Comparison of ENCODE assay signal across 8 mouse cellular contexts in genomic region chr6:84106082-84106481, GRCm38 (mm10).
DNase-seq lines count a peak whose midpoint lies in the region; ATAC-seq lines count a peak whose summit lies in the region.

No protein-coding gene starts in this region.

- H3K4me3 ChIP-seq in kidney, embryonic 15.5 days (replicated peaks) = peak overlapping the region; percentile 34
- peak overlapping the region; percentile 37 for H3K4me3 ChIP-seq in embryonic facial prominence, embryonic 13.5 days
- H3K4me3 ChIP-seq in hindbrain, embryonic 14.5 days (replicated peaks; ENCODE audit: low read length) = peak overlapping the region; percentile 37
- peak overlapping the region; percentile 38 for H3K4me3 ChIP-seq in midbrain, embryonic 14.5 days (replicated peaks; ENCODE audit: low read depth, low read length)

- peak overlapping the region; percentile 67 for H3K4me2 ChIP-seq in kidney, embryonic 15.5 days
- H3K4me2 ChIP-seq in embryonic facial prominence, embryonic 13.5 days = peak overlapping the region; percentile 67
- H3K4me2 ChIP-seq in hindbrain, embryonic 14.5 days (replicated peaks) = peak overlapping the region; percentile 73
- H3K4me2 ChIP-seq in midbrain, embryonic 14.5 days (ENCODE audit: low read length) = peak overlapping the region; percentile 73

- no peak for ATAC-seq in kidney, embryonic 15.5 days (replicated peaks; ENCODE audit: low FRiP score)
- no peak for ATAC-seq in embryonic facial prominence, embryonic 13.5 days (ENCODE audit: insufficient number of reproducible peaks, insufficient read depth, low FRiP score, low TSS enrichment, low read depth)
- ATAC-seq in hindbrain, embryonic 14.5 days (ENCODE audit: low FRiP score) = no peak
- no peak for ATAC-seq in midbrain, embryonic 14.5 days (ENCODE audit: low FRiP score, low TSS enrichment)

- H3K36me3 ChIP-seq in kidney, embryonic 15.5 days = no peaks in the 10 kb centered on the region
- H3K36me3 ChIP-seq in embryonic facial prominence, embryonic 13.5 days = no peaks in the 10 kb centered on the region
- H3K36me3 ChIP-seq in hindbrain, embryonic 14.5 days (replicated peaks; ENCODE audit: control insufficient read depth, insufficient read depth) = no peaks in the 10 kb centered on the region
- no peaks in the 10 kb centered on the region for H3K36me3 ChIP-seq in midbrain, embryonic 14.5 days (ENCODE audit: control insufficient read depth, insufficient read depth, low read length)

- H3K27ac ChIP-seq in kidney, embryonic 15.5 days = no peak overlapping the region
- peak overlapping the region; percentile 89 for H3K27ac ChIP-seq in embryonic facial prominence, embryonic 13.5 days
- peak overlapping the region; percentile 72 for H3K27ac ChIP-seq in hindbrain, embryonic 14.5 days
- peak overlapping the region; percentile 60; the same call in 1 of the 2 replicates for H3K27ac ChIP-seq in midbrain, embryonic 14.5 days (replicated peaks; ENCODE audit: low read depth, low read length)

- H3K27me3 ChIP-seq in kidney, embryonic 15.5 days = peaks cover 83% of the 10 kb centered on the region
- peaks cover 12% of the 10 kb centered on the region; the same call in 1 of the 2 replicates for H3K27me3 ChIP-seq in embryonic facial prominence, embryonic 13.5 days
- 0 out of 2 replicates have a peak, but pooled peaks cover 3% of the 10 kb centered on the region for H3K27me3 ChIP-seq in hindbrain, embryonic 14.5 days (ENCODE audit: control insufficient read depth, insufficient read depth, low read length)
- no peaks in the 10 kb centered on the region; the same call in 1 of the 2 replicates for H3K27me3 ChIP-seq in midbrain, embryonic 14.5 days (ENCODE audit: control insufficient read depth, insufficient read depth, low read length)

- no peak for DNase-seq in kidney, adult 18-20 months
- DNase-seq in hindbrain, embryonic 14.5 days (ENCODE audit: low spot score) = no peak
- DNase-seq in midbrain, embryonic 14.5 days = no peak
- no peak for DNase-seq in cerebellum, postnatal 14 days
- DNase-seq in spleen, postnatal 10 days (ENCODE audit: low spot score in 2 of 2) = no peak
- no peak for DNase-seq in layer of hippocampus, adult 18-20 months (ENCODE audit: low spot score in 2 of 2)

- no peaks in the 10 kb centered on the region for H3K9me3 ChIP-seq in kidney, embryonic 15.5 days (replicated peaks)
- no peaks in the 10 kb centered on the region for H3K9me3 ChIP-seq in embryonic facial prominence, embryonic 13.5 days
- no peaks in the 10 kb centered on the region for H3K9me3 ChIP-seq in hindbrain, embryonic 14.5 days (ENCODE audit: control insufficient read depth, low read length)
- no peaks in the 10 kb centered on the region for H3K9me3 ChIP-seq in midbrain, embryonic 14.5 days (ENCODE audit: control insufficient read depth, low read length)

- H3K9ac ChIP-seq in kidney, embryonic 15.5 days = no peak overlapping the region
- H3K9ac ChIP-seq in embryonic facial prominence, embryonic 13.5 days = peak overlapping the region; percentile 66
- peak overlapping the region; percentile 52 for H3K9ac ChIP-seq in hindbrain, embryonic 14.5 days
- peak overlapping the region; percentile 49 for H3K9ac ChIP-seq in midbrain, embryonic 14.5 days (replicated peaks; ENCODE audit: low read length)

- WGBS in kidney, embryonic 15.5 days = 7% methylated on average over 12 of the region's 12 CpGs
- 7% methylated on average over 12 of the region's 12 CpGs for WGBS in embryonic facial prominence, embryonic 13.5 days
- 6% methylated on average over 12 of the region's 12 CpGs for WGBS in hindbrain, embryonic 14.5 days
- WGBS in midbrain, embryonic 14.5 days = 6% methylated on average over 12 of the region's 12 CpGs

- H3K4me1 ChIP-seq in kidney, embryonic 15.5 days = peaks cover 31% of the 10 kb centered on the region
- H3K4me1 ChIP-seq in embryonic facial prominence, embryonic 13.5 days = peaks cover 47% of the 10 kb centered on the region
- peaks cover 16% of the 10 kb centered on the region; the same call in 1 of the 2 replicates for H3K4me1 ChIP-seq in hindbrain, embryonic 14.5 days (replicated peaks; ENCODE audit: control insufficient read depth, insufficient read depth, low read length)
- peaks cover 14% of the 10 kb centered on the region; the same call in 1 of the 2 replicates for H3K4me1 ChIP-seq in midbrain, embryonic 14.5 days (ENCODE audit: control insufficient read depth, insufficient read depth, low read length)
